Mouse (Mus musculus): ENCODE data around the gene Pou2f2.

Pou2f2 gene

GRCm38 (mm10) chr7:25150151-25150663 is 29.3 kb downstream of the Pou2f2 start:
- in situ Hi-C loops (cut with MboI, MseI): no loop called here

GRCm38 (mm10) chr7:25145896-25146295 is 33.6 kb downstream of the Pou2f2 start:
- in situ Hi-C loops (cut with MboI, MseI): no loop called here

- in situ Hi-C loops (cut with MboI, MseI): loop anchor here (5.0 kb wide), 1 partner anchor 41 kb away; no protein-coding TSS in a partner anchor
These were observed 37.8 kb downstream of the Pou2f2 start for GRCm38 (mm10) chr7:25141761-25142160.

- in situ Hi-C loops (cut with MboI, MseI): no loop called here
These were observed 42.0 kb downstream of the Pou2f2 start for GRCm38 (mm10) chr7:25137553-25137952.

GRCm38 (mm10) chr7:25133092-25134049 is 46.2 kb downstream of the Pou2f2 start:
- in situ Hi-C loops (cut with MboI, MseI): no loop called here

GRCm38 (mm10) chr7:25132318-25132960 is 47.1 kb downstream of the Pou2f2 start:
- in situ Hi-C loops (cut with MboI, MseI): no loop called here

- in situ Hi-C loops (cut with MboI, MseI): no loop called here
These were observed 48.3 kb downstream of the Pou2f2 start for GRCm38 (mm10) chr7:25131247-25131646.

GRCm38 (mm10) chr7:25130565-25130964 is 49.0 kb downstream of the Pou2f2 start:
- in situ Hi-C loops (cut with MboI, MseI): no loop called here

GRCm38 (mm10) chr7:25129390-25129979 is 50.0 kb downstream of the Pou2f2 start:
- in situ Hi-C loops (cut with MboI, MseI): no loop called here

GRCm38 (mm10) chr7:25127971-25128370 is 51.6 kb downstream of the Pou2f2 start:
- in situ Hi-C loops (cut with MboI, MseI): no loop called here

GRCm38 (mm10) chr7:25125716-25126281 is 53.7 kb downstream of the Pou2f2 start:
- in situ Hi-C loops (cut with MboI, MseI): no loop called here

GRCm38 (mm10) chr7:25121240-25121786 is 58.2 kb downstream of the Pou2f2 start:
- in situ Hi-C loops (cut with MboI, MseI): no loop called here

GRCm38 (mm10) chr7:25120061-25120834 is 59.3 kb downstream of the Pou2f2 start:
- in situ Hi-C loops (cut with MboI, MseI): no loop called here

- in situ Hi-C loops (cut with MboI, MseI): no loop called here
These were observed 66.4 kb downstream of the Pou2f2 start for GRCm38 (mm10) chr7:25112956-25113603.

GRCm38 (mm10) chr7:25112178-25112955 is 67.2 kb downstream of the Pou2f2 start:
- in situ Hi-C loops (cut with MboI, MseI): no loop called here

- in situ Hi-C loops (cut with MboI, MseI): no loop called here
These were observed 69.2 kb downstream of the Pou2f2 start for GRCm38 (mm10) chr7:25110336-25110735.

- in situ Hi-C loops (cut with MboI, MseI): no loop called here
These were observed 70.2 kb downstream of the Pou2f2 start for GRCm38 (mm10) chr7:25109355-25109754.

GRCm38 (mm10) chr7:25106790-25107502 is 72.6 kb downstream of the Pou2f2 start:
- in situ Hi-C loops (cut with MboI, MseI): no loop called here
